Mouse (Mus musculus) embryonic fibroblast, embryonic 13.5 days (primary cell): ENCODE measurements around the gene Nrg3.

Experiments used
- CTCF ChIP-seq: IDR thresholded peaks from 2 replicates; pipeline ENCODE4 v1.5.1; 2011; ENCODE audit warnings: mild to moderate bottlenecking, control low read depth, low read length, moderate library complexity, borderline replicate concordance; ENCODE audit not compliant: insufficient read depth
- POLR2A ChIP-seq: IDR thresholded peaks from 2 replicates; pipeline ENCODE4 v1.6.1; 2011; ENCODE audit warnings: low read depth, mild to moderate bottlenecking, control low read depth, low read length, moderate library complexity

GRCm38 (mm10) chr14:38775291-38776116 is 697.4 kb downstream of the Nrg3 start:
- TF ChIP-seq POLR2A (no peak), CTCF (no peak)
